Mouse (Mus musculus) ES-Bruce4 (cell line): Measurements from ENCODE around the gene Olfml3. TPM values are rescaled to one million over a fixed set of nuclear protein-coding genes. Genes with fewer than 3 reads are reported as not detected.

Experiments used
- H3K27ac ChIP-seq: 2 replicates; pipeline ENCODE4 v1.5.1; 2012; ENCODE audit warnings: low read length, inconsistent platforms; ENCODE audit not compliant: insufficient read depth
- H3K27me3 ChIP-seq: 2 replicates; pipeline ENCODE4 v1.6.1; 2012; ENCODE audit warnings: mild to moderate bottlenecking, low read length, inconsistent platforms; ENCODE audit not compliant: control insufficient read depth, poor library complexity, insufficient read depth, severe bottlenecking
- H3K36me3 ChIP-seq: 2 replicates; pipeline ENCODE4 v1.6.1; 2012; ENCODE audit warnings: inconsistent platforms, mild to moderate bottlenecking, low read length, moderate library complexity; ENCODE audit not compliant: control insufficient read depth, poor library complexity, insufficient read depth, severe bottlenecking
- H3K4me1 ChIP-seq: one replicate; pipeline ENCODE4 v1.8.1; 2011; ENCODE audit warnings: low read length; ENCODE audit not compliant: control insufficient read depth, insufficient read depth
- H3K4me3 ChIP-seq: 2 replicates; pipeline ENCODE4 v1.5.1; 2011; ENCODE audit warnings: low read depth, mild to moderate bottlenecking, low read length
- H3K9ac ChIP-seq: 2 replicates; pipeline ENCODE4 v1.6.1; 2012; ENCODE audit warnings: low read depth, mild to moderate bottlenecking, inconsistent platforms; ENCODE audit not compliant: poor library complexity, severe bottlenecking
- H3K9me3 ChIP-seq: replicated peaks from 2 replicates; pipeline ENCODE4 v1.6.1; 2012; ENCODE audit warnings: mild to moderate bottlenecking, low read length, inconsistent platforms; ENCODE audit not compliant: control insufficient read depth, poor library complexity, insufficient read depth, severe bottlenecking
- CTCF ChIP-seq: IDR thresholded peaks from one replicate; pipeline ENCODE4 v1.8.1; 2011; ENCODE audit warnings: low read depth, low read length
- EP300 ChIP-seq: IDR thresholded peaks from 2 replicates; pipeline ENCODE4 v1.6.1; 2011; ENCODE audit warnings: low read depth, low read length; ENCODE audit not compliant: insufficient read depth
- POLR2A ChIP-seq: IDR thresholded peaks from one replicate; pipeline ENCODE4 v1.8.1; 2011; ENCODE audit warnings: low read length; ENCODE audit not compliant: insufficient read depth
- polyA plus RNA-seq: library from polyadenylated mRNA; stranded (reverse); fragments of >200 nt; gene quantifications from 2 replicates; pipeline ENCODE4 v1.2.4, GENCODE M21; 2011; ENCODE audit warnings: low read depth; ENCODE audit not compliant: missing spikeins, insufficient read depth, insufficient read length

Gene Olfml3
- polyA plus RNA-seq, 1 experiment = 0.87 TPM

GRCm38 (mm10) chr3:103735776-103736600, 1.8 kb downstream of the Olfml3 start:
- Histone ChIP-seq H3K4me3 (no peak overlapping the region), H3K9ac (no peak overlapping the region), H3K9me3 (no peaks in the 10 kb centered on the region), H3K36me3 (no peaks in the 10 kb centered on the region), H3K4me1 (peaks cover 2% of the 10 kb centered on the region), H3K27ac (no peak overlapping the region), H3K27me3 (no peaks in the 10 kb centered on the region)
- TF ChIP-seq EP300 = no peak
- no peak for TF ChIP-seq POLR2A
- TF ChIP-seq CTCF = no peak

- Histone ChIP-seq H3K9me3 (no peaks in the 10 kb centered on the region), H3K36me3 (no peaks in the 10 kb centered on the region), H3K4me1 (peaks cover 2% of the 10 kb centered on the region), H3K27me3 (no peaks in the 10 kb centered on the region), H3K27ac (no peak overlapping the region), H3K4me3 (no peak overlapping the region), H3K9ac (no peak overlapping the region)
- TF ChIP-seq CTCF = no peak
These were observed 2.9 kb downstream of the Olfml3 start for GRCm38 (mm10) chr3:103734696-103735519.

- TF ChIP-seq CTCF = no peak
- H3K4me1 ChIP-seq = peaks cover 2% of the 10 kb centered on the region
- no peaks in the 10 kb centered on the region for H3K9me3 ChIP-seq
- no peak overlapping the region for H3K9ac ChIP-seq
- no peak overlapping the region for H3K4me3 ChIP-seq
- no peaks in the 10 kb centered on the region for H3K27me3 ChIP-seq
- H3K36me3 ChIP-seq = no peaks in the 10 kb centered on the region
- H3K27ac ChIP-seq = no peak overlapping the region
These were observed 3.8 kb downstream of the Olfml3 start for GRCm38 (mm10) chr3:103733799-103734695.

GRCm38 (mm10) chr3:103733176-103733575, 4.6 kb downstream of the Olfml3 start:
- Histone ChIP-seq H3K36me3 (no peaks in the 10 kb centered on the region), H3K27me3 (no peaks in the 10 kb centered on the region), H3K4me1 (peaks cover 2% of the 10 kb centered on the region), H3K9me3 (no peaks in the 10 kb centered on the region), H3K27ac (no peak overlapping the region), H3K9ac (no peak overlapping the region), H3K4me3 (no peak overlapping the region)
- no peak for TF ChIP-seq EP300
- TF ChIP-seq POLR2A = no peak

- H3K36me3 ChIP-seq = no peaks in the 10 kb centered on the region
- H3K9me3 ChIP-seq = no peaks in the 10 kb centered on the region
- H3K27ac ChIP-seq = no peak overlapping the region
- H3K9ac ChIP-seq = no peak overlapping the region
- H3K27me3 ChIP-seq = no peaks in the 10 kb centered on the region
- H3K4me3 ChIP-seq = no peak overlapping the region
- no peaks in the 10 kb centered on the region for H3K4me1 ChIP-seq
- TF ChIP-seq CTCF = no peak
- TF ChIP-seq POLR2A = no peak
- TF ChIP-seq EP300 = no peak
These were observed 5.7 kb downstream of the Olfml3 start for GRCm38 (mm10) chr3:103732116-103732515.
